Mouse (Mus musculus) thymus, postnatal 4 days (tissue): ENCODE results near the gene Zfp558.
A peak's percentile ranks its signal among the peaks of the same experiment; 100 is the strongest.
"Not testable (repeated sequence)": the region's sequence is repeated elsewhere in the genome, so short reads cannot be mapped to it uniquely, and the experiment has no call there.

ENCODE experiments used
- DNase-seq: peaks from one replicate; pipeline ENCODE4 v3.0.0; 2021

The Zfp558 gene

DNA sequence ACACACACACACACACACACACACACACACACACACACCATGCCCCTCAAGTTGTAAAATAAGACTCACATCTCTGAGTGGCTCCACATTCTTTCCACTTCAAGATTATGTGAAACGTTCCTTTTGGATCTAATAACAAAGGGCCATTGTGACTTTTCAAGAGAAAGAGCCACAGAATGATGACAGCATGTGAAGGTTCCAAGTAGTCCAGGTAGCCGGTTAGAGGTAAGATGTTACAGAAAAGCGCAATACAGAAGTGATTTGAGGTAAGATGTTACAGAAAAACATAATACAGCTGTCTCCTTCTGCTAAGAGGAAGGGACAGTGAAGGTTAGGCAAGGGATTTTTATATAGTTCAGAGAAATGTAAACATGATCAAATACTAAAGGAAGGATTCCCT is at the start of gene Zfp558, which contains the start of gene Mbd3l1:
Gene Zfp558 (minus strand): TSS at position 101 of the 400 bp plus-strand sequence.
Gene Mbd3l1 (plus strand): TSS at position 192 of the 400 bp plus-strand sequence.
- DNase-seq: no peak

DNA sequence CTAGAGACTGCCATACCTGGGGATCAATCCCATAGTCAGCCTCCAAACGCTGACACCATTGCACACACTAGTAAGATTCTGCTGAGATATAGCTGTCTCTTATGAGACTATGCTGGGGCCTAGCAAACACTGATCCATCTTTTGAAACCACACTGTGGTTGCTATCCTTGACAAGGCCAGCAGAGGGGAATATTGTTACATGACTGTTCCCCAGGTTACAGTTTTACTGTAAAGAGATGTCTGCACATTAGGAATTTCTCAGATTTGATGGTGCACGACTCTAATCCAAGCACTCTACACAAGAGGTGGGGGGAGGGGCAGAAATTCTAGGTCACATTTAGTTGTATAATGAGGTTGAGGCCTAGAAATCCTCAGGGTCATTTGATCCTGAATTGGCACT is 30.0 kb upstream of the Zfp558 start:
- no peak for DNase-seq

DNA sequence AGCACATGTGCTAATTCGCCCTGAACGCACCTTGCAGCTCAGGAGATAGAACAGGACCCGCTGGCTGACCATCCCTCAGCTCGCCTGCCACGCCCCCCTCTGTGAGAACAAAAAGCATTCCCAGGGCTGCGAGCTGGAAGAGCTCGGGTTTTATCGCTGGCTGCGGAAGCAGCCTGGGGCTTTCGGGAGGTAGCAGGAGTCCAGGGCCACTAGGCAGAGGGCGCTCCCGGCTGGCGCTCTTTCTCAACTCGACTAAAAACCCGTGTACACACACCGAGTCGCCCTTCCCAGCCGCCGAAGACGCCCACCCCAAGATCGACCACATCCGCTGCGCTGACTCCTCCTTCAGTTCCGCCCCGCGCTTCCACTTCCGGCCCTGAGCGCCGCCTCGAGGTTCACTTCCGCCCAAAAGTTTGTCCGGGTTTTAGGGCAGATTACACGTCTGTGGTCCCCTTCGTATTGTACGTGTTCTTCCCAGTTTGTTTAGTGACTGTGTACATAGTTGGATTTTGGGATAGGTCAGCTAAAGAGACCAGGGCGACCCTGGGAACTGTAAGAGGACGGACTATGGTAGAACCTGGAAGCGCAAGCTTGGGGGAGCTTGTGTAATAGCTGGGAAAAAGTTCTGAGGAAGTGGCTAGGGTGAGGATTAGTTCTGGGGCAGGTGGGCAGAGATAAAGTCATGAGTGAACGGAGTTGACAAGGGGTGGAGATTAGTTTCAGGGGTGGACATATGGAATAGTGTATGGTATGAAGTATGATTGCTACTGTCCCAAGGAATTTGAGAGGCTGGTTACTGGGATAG is 4.5 kb downstream of the Zfp558 start:
- DNase-seq: peak; percentile 87

DNA sequence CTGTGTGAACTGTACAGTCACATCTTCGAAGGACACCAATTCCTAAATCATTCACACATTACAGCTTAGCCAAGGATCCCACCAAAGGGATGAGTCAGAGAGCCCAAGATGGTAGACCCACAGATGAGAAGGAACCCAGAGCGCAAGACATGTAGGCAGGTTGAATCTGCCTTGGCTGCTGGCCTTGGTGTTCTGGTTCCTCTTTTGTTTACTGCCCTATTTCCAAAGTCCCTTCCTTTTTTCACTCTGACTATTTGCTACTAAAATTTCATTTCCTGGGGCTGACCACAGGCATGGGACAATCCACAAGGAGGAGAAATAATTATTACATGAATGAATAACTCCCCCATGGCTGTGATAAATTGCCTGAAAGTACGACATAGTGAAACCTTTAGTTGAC is 10.1 kb downstream of the Zfp558 start:
- DNase-seq: no peak

DNA sequence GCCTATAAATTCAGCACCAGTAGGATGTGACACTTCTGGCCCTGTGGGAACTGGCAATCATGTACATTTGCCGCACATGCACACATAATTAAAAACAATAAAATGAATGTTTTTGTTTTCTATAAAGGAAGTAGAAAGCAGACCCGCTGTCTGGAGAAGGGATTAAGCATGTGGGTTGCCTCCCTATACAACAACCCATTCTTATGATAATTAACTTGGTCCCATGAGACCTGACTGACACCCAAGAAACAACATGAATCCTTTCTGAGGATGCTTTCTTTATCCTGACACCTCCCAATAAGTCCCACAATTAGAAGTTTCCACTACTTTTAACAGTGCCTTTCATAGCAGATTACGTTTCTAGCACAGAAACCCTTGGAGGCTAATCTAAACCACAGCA is 10.7 kb downstream of the Zfp558 start:
- no peak for DNase-seq

DNA sequence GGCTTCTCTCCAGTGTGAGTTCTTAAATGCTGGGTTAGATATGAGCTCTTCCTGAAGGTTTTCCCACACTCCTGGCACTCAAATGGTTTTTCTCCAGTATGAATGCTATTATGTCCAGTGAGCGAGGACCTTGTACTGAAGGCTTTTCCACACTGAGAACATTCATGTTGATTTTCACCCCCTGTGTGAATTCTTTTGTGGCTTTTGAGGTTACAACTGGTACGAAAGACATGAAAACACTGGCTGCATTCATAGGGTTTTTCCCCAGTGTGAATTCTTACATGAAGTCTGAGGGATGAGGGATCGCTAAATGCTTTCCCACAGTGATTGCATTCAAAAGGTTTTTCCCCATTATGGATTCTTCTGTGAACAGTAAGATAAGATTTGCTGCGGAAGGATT is 21.5 kb downstream of the Zfp558 start:
- DNase-seq: no peak

DNA sequence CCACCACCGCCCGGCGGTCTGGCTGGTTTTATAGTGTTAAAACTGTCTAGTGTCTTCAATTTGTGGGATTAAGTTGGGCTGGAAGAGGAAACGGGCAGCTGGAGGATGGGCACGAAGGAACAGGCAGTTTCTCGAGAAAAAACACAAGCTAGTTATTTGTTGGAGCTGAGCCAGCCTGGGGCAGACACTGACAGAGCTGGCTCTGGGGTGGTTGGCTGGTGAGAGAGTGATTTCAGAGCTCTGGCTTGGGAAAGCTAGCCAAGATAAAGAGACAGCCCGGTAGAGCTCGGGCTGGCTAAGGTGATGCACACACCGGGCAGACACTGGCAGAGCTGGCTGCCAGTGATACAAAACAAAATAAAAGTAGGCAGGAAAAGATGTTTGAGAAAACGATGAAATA is 46.4 kb downstream of the Zfp558 start:
- no peak for DNase-seq

DNA sequence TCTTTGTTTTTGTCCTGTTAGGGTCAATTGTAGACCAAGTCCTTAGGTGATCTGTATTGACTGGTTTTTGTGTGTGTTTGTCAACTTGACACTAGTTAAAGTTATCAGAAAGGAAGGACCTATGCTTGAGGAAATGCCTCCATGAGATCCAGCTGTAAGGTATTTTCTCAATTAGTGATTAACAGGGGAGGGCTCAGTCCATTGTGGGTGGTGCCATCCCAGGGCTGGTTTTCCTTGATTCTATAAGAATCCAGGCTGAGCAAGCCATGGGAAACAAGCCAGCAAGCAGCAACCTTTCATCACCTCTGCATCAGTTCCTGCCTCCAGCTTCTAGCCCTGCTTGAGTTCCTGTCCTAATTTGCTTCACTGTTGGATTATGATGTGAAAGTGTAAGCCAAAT is 47.7 kb downstream of the Zfp558 start, which contains the start of gene Mbd3l2:
Gene Mbd3l2 (plus strand): TSS at position 301 of the 400 bp plus-strand sequence.
- DNase-seq: no peak

DNA sequence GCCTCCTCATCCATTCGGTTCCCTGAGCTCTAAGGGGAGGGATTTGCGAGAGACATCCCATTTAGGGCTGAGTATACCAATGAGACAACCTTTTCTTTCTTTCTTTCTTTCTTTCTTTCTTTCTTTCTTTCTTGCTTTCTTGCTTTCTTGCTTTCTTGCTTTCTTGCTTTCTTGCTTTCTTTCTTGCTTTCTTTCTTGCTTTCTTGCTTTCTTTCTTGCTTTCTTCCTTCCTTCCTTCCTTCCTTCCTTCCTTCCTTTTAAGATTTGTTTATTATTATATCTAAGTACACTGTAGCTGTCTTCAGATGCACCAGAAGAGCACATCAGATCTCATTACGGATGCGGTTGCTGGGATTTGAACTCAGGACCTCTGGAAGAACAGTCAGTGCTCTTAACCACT is 65.7 kb downstream of the Zfp558 start:
- DNase-seq: not testable (repeated sequence)
